Mouse (Mus musculus) MEL (cell line): ENCODE measurements at regions not wholly inside any gene's neighbourhood (a gene's known extent, or its start where the extent isn't known, plus 50 kb on each side); places are given as distances from the start of the nearest gene placed in this dataset.

Experiments used
- BHLHE40 ChIP-seq: IDR thresholded peaks from 2 replicates; pipeline ENCODE4 v1.6.1; 2012; ENCODE audit warnings: low read depth, mild to moderate bottlenecking, inconsistent platforms, low read length, improper control_type of control experiment, borderline replicate concordance
- CHD1 ChIP-seq: IDR thresholded peaks from 2 replicates; pipeline ENCODE4 v1.6.1; 2012; ENCODE audit warnings: low read depth, mild to moderate bottlenecking, inconsistent platforms, low read length, improper control_type of control experiment
- CTCF ChIP-seq, 3 experiments: IDR thresholded peaks in 2 of 3; conservative IDR thresholded peaks in 1 of 3; 2 replicates each; pipeline ENCODE4 v1.5.1; 2011 to 2012; ENCODE audit warnings: low read length in 3 of 3, low read depth in 2 of 3, mild to moderate bottlenecking in 2 of 3, improper control_type of control experiment in 1 of 3, inconsistent platforms in 1 of 3, mixed read lengths in 1 of 3, moderate library complexity in 1 of 3; ENCODE audit not compliant: control insufficient read depth in 1 of 3, insufficient read depth in 1 of 3, poor library complexity in 1 of 3, severe bottlenecking in 1 of 3
- EP300 ChIP-seq, 2 experiments: IDR thresholded peaks; 2 replicates each; pipeline ENCODE4 v1.6.1; 2011; ENCODE audit warnings: improper control_type of control experiment in 2 of 2, low read length in 2 of 2, low read depth in 1 of 2, mild to moderate bottlenecking in 1 of 2
- GATA1 ChIP-seq: IDR thresholded peaks from 2 replicates; pipeline ENCODE4 v1.6.1; 2011; ENCODE audit warnings: low read depth, low read length, improper control_type of control experiment
- HCFC1 ChIP-seq: IDR thresholded peaks from 2 replicates; pipeline ENCODE4 v1.6.1; 2012; ENCODE audit warnings: low read depth, mild to moderate bottlenecking, inconsistent platforms, low read length, improper control_type of control experiment, moderate library complexity
- NRF1 ChIP-seq: IDR thresholded peaks from 2 replicates; pipeline ENCODE4 v1.6.1; 2014; ENCODE audit warnings: low read depth, mild to moderate bottlenecking, inconsistent platforms, low read length, improper control_type of control experiment, moderate library complexity; ENCODE audit not compliant: poor library complexity, insufficient read depth, severe bottlenecking
- POLR2A ChIP-seq, 2 experiments: IDR thresholded peaks; 2 replicates each; pipeline ENCODE4 v1.6.1; 2011 to 2012; ENCODE audit warnings: low read length in 2 of 2, mild to moderate bottlenecking in 2 of 2, control low read depth in 1 of 2, improper control_type of control experiment in 1 of 2, low read depth in 1 of 2, moderate library complexity in 1 of 2; ENCODE audit not compliant: control insufficient read depth in 1 of 2, insufficient read depth in 1 of 2, poor library complexity in 1 of 2
- TCF12 ChIP-seq: IDR thresholded peaks from 2 replicates; pipeline ENCODE4 v1.6.1; 2014; ENCODE audit warnings: low read depth, mild to moderate bottlenecking, inconsistent platforms, low read length, improper control_type of control experiment, moderate library complexity
- UBTF ChIP-seq: IDR thresholded peaks from 2 replicates; pipeline ENCODE4 v1.6.1; 2012; ENCODE audit warnings: low read depth, mild to moderate bottlenecking, inconsistent platforms, low read length, improper control_type of control experiment, moderate library complexity, borderline replicate concordance; ENCODE audit not compliant: insufficient read depth
- USF2 ChIP-seq, 2 experiments: IDR thresholded peaks; 2 replicates each; pipeline ENCODE4 v1.6.1; 2011 to 2012; ENCODE audit warnings: improper control_type of control experiment in 2 of 2, low read length in 2 of 2, borderline replicate concordance in 1 of 2, inconsistent platforms in 1 of 2, low read depth in 1 of 2, mild to moderate bottlenecking in 1 of 2; ENCODE audit not compliant: insufficient read depth in 1 of 2
- ZKSCAN1 ChIP-seq: IDR thresholded peaks from 2 replicates; pipeline ENCODE4 v1.6.1; 2012; ENCODE audit warnings: low read depth, mild to moderate bottlenecking, inconsistent platforms, low read length, improper control_type of control experiment, moderate library complexity
- ZNF384 ChIP-seq: IDR thresholded peaks from 2 replicates; pipeline ENCODE4 v1.6.1; 2012; ENCODE audit warnings: low read depth, mild to moderate bottlenecking, inconsistent platforms, low read length, improper control_type of control experiment

GRCm38 (mm10) chr1:152164843-152165489, 75.0 kb upstream of the 1700025G04Rik start:
- TF ChIP-seq CHD1 (no peak), ZKSCAN1 (no peak), EP300 (IDR thresholded peaks at IDR 0.05; ENCODE audit: low read depth in 1 of 2, low read length in 2 of 2) (no peak), CTCF (IDR thresholded peaks at IDR 0.05 in 2 of 3, conservative IDR thresholded peaks at IDR 0.05 in 1 of 3; ENCODE audit: control insufficient read depth in 1 of 3, insufficient read depth in 1 of 3, low read depth in 2 of 3, low read length in 3 of 3, poor library complexity in 1 of 3, severe bottlenecking in 1 of 3) (no peak), HCFC1 (no peak), NRF1 (no peak), UBTF (no peak), BHLHE40 (no peak), GATA1 (no peak), POLR2A (IDR thresholded peaks at IDR 0.05; ENCODE audit: control insufficient read depth in 1 of 2, insufficient read depth in 1 of 2, low read depth in 1 of 2, low read length in 2 of 2, poor library complexity in 1 of 2) (no peak), TCF12 (no peak), USF2 (IDR thresholded peaks at IDR 0.05; ENCODE audit: borderline replicate concordance in 1 of 2, insufficient read depth in 1 of 2, low read depth in 1 of 2, low read length in 2 of 2) (no peak), ZNF384 (no peak)
